ENCODE assay signal across 20 mouse cellular contexts in the genomic region with DNA sequence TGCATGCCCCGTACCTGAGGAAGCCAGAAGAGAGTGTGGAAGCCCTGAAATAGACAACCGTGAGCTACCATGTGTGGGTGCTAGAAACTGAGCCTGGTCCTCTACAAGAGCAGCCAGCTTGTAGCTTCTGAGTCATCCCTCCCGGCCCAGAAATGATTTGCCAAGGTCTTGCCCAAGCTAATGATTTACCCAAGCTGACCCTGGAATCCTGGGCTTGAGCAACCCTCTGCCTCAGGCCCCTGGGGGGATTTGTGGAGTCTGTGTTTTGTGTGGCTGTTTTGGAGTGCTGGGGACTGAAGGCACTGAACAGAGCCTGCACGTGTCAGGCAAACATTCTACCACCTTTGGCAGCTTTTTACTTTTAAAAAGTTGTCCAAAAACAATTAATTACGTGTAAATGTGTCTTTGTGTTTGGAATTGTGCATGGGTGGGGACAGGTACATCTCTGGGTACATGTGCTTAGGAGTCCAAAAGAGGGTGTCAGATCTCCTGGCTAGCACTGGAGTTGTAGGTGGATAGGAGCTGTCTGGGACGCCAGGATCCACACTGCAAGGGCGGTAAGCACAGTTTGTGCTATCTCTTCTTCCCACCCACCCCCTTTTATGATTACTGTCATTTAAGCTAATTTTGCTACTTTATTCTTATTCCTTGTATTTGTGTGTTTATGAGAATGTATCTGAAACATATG. TPM values are rescaled to one million over a fixed set of nuclear protein-coding genes. Genes with fewer than 3 reads are reported as not detected.
DNase-seq lines count a peak whose midpoint lies in the region; ATAC-seq lines count a peak whose summit lies in the region.
"Had no signal": no experiment of that assay in that cellular context is flagged by ENCODE, and none has a peak within 500 bp of the region (broad histone marks: within the 10 kb centered on the region; RNA-seq: fewer than 3 reads in every experiment).

No protein-coding gene starts in this region.

- no peaks in the 10 kb centered on the region for H3K9me3 ChIP-seq in intestine, embryonic 15.5 days
- H3K9me3 ChIP-seq in liver, embryonic 16.5 days (replicated peaks; ENCODE audit: control insufficient read depth, low read length): no peaks in the 10 kb centered on the region
- H3K9me3 ChIP-seq: embryonic facial prominence, embryonic 13.5 days; heart, embryonic 10.5 days; limb, embryonic 10.5 days; stomach, embryonic 15.5 days had no signal

- no peak overlapping the region for H3K27ac ChIP-seq in intestine, embryonic 15.5 days
- H3K27ac ChIP-seq in liver, embryonic 16.5 days (ENCODE audit: low read length): peak overlapping the region; percentile 66
- H3K27ac ChIP-seq: embryonic facial prominence, embryonic 13.5 days; heart, embryonic 10.5 days; limb, embryonic 10.5 days; stomach, embryonic 15.5 days had no signal

- H3K4me2 ChIP-seq in intestine, embryonic 15.5 days (replicated peaks): no peak overlapping the region
- H3K4me2 ChIP-seq in liver, embryonic 16.5 days (ENCODE audit: low read depth, low read length): 0 out of 2 replicates have a peak overlapping the region, but pooled peaks have one; percentile 9
- H3K4me2 ChIP-seq: embryonic facial prominence, embryonic 13.5 days; stomach, embryonic 15.5 days had no signal

- peak; percentile 42 for DNase-seq in layer of hippocampus, adult 9-11 months
- no peak for DNase-seq in layer of hippocampus, postnatal 25 days (ENCODE audit: extremely low spot score in 1 of 2, low spot score in 1 of 2)
- DNase-seq in kidney, postnatal 10 days: peak; percentile 66
- no peak for DNase-seq in ovary, adult 18-20 months (ENCODE audit: low spot score)
- no peak for DNase-seq in heart, adult 9 months (ENCODE audit: low spot score in 2 of 2)
- no peak for DNase-seq in cerebellum, adult 8-10 months
- DNase-seq: cerebellum, postnatal 10 days; heart, postnatal 4 days; lung, postnatal 4 days; right cerebral cortex, postnatal 25 days; thymus, postnatal 4 days had no signal

- H3K4me3 ChIP-seq in intestine, embryonic 15.5 days (replicated peaks): no peak overlapping the region
- no peak overlapping the region for H3K4me3 ChIP-seq in liver, embryonic 16.5 days (ENCODE audit: low read depth, low read length)
- H3K4me3 ChIP-seq: embryonic facial prominence, embryonic 13.5 days; heart, embryonic 10.5 days; limb, embryonic 10.5 days; stomach, embryonic 15.5 days had no signal

- WGBS in intestine, embryonic 15.5 days: 63% methylated on average over 7 of the region's 7 CpGs
- WGBS in liver, embryonic 16.5 days (ENCODE audit: insufficient replicate concordance): 51% methylated on average over 7 of the region's 7 CpGs

- H3K9ac ChIP-seq in intestine, embryonic 15.5 days: no peak overlapping the region
- H3K9ac ChIP-seq in liver, embryonic 16.5 days (ENCODE audit: low read depth, low read length): no peak overlapping the region
- H3K9ac ChIP-seq: embryonic facial prominence, embryonic 13.5 days; stomach, embryonic 15.5 days had no signal

- H3K27me3 ChIP-seq in intestine, embryonic 15.5 days (replicated peaks): no peaks in the 10 kb centered on the region
- no peaks in the 10 kb centered on the region for H3K27me3 ChIP-seq in liver, embryonic 16.5 days (ENCODE audit: control insufficient read depth, insufficient read depth, low read depth, low read length)
- H3K27me3 ChIP-seq: embryonic facial prominence, embryonic 13.5 days; stomach, embryonic 15.5 days had no signal

- H3K36me3 ChIP-seq in intestine, embryonic 15.5 days: no peaks in the 10 kb centered on the region
- no peaks in the 10 kb centered on the region for H3K36me3 ChIP-seq in liver, embryonic 16.5 days (ENCODE audit: control insufficient read depth, insufficient read depth)
- H3K36me3 ChIP-seq: embryonic facial prominence, embryonic 13.5 days; heart, embryonic 10.5 days; limb, embryonic 10.5 days; stomach, embryonic 15.5 days had no signal

- H3K4me1 ChIP-seq in intestine, embryonic 15.5 days (replicated peaks): 0 out of 2 replicates have a peak, but pooled peaks cover 7% of the 10 kb centered on the region
- no peaks in the 10 kb centered on the region for H3K4me1 ChIP-seq in liver, embryonic 16.5 days (ENCODE audit: control insufficient read depth, low read depth, low read length)

- ATAC-seq in intestine, embryonic 15.5 days: peak; percentile 76
- peak; percentile 79 for ATAC-seq in liver, embryonic 16.5 days (ENCODE audit: low read depth)

RNA-seq across cellular contexts. Expression of a gene that starts 1.4 kb away (rescaled TPM):
- 10 to 100 TPM; 15.6 to 18.6 TPM for total RNA-seq in layer of hippocampus, postnatal 25 days (2021)
- polyA plus RNA-seq in intestine, embryonic 15.5 days (2015; fragmentation: Nextera tagmentation; extraction: Ambion mirVana): 4.9 TPM in 2 replicates
- 4.1 and 4.7 TPM in 2 replicates for polyA plus RNA-seq in liver, embryonic 16.5 days (2015; fragmentation: Nextera tagmentation; extraction: Ambion mirVana)

RNA-seq across cellular contexts. Expression of a gene that starts 22.4 kb away (rescaled TPM):
- not detected for total RNA-seq in layer of hippocampus, postnatal 25 days (2021)
- polyA plus RNA-seq in intestine, embryonic 15.5 days (2015; fragmentation: Nextera tagmentation; extraction: Ambion mirVana): not detected in 2 replicates
- not detected in 2 replicates for polyA plus RNA-seq in liver, embryonic 16.5 days (2015; fragmentation: Nextera tagmentation; extraction: Ambion mirVana)
- total RNA-seq: heart, postnatal 4 days had no signal
- polyA plus RNA-seq: brain, embryonic 14.5 days; C2C12; embryonic facial prominence, embryonic 13.5 days; heart, embryonic 10.5 days; intestine, embryonic 14.5 days; limb, embryonic 10.5 days; stomach, embryonic 15.5 days had no signal

RNA-seq across cellular contexts. Expression of a gene that starts 22.5 kb away (rescaled TPM):
- 1 to 10 TPM in 1 of 2 experiments, under 1 TPM in 1; 0.94 to 1.2 TPM for total RNA-seq in layer of hippocampus, postnatal 25 days (2021)
- 0.13 and 0.16 TPM in 2 replicates for polyA plus RNA-seq in intestine, embryonic 15.5 days (2015; fragmentation: Nextera tagmentation; extraction: Ambion mirVana)
- polyA plus RNA-seq in liver, embryonic 16.5 days (2015; fragmentation: Nextera tagmentation; extraction: Ambion mirVana): not detected in 2 replicates
- total RNA-seq: heart, postnatal 4 days had no signal
- polyA plus RNA-seq: intestine, embryonic 14.5 days had no signal

RNA-seq across cellular contexts. Expression of a gene that starts 27.0 kb away (rescaled TPM):
- total RNA-seq in layer of hippocampus, postnatal 25 days (2021): 10 to 100 TPM; 19.8 to 25.3 TPM
- 24.4 and 24.8 TPM in 2 replicates for polyA plus RNA-seq in intestine, embryonic 15.5 days (2015; fragmentation: Nextera tagmentation; extraction: Ambion mirVana)
- polyA plus RNA-seq in liver, embryonic 16.5 days (2015; fragmentation: Nextera tagmentation; extraction: Ambion mirVana): 10.5 and 11.9 TPM in 2 replicates

RNA-seq across cellular contexts. Expression of a gene that starts 35.0 kb away (rescaled TPM):
- total RNA-seq in layer of hippocampus, postnatal 25 days (2021): 1 to 10 TPM; 1.6 to 2.0 TPM
- 25.7 and 26.3 TPM in 2 replicates for polyA plus RNA-seq in intestine, embryonic 15.5 days (2015; fragmentation: Nextera tagmentation; extraction: Ambion mirVana)
- polyA plus RNA-seq in liver, embryonic 16.5 days (2015; fragmentation: Nextera tagmentation; extraction: Ambion mirVana): 14.4 and 17.3 TPM in 2 replicates

Comparison
In these comparisons a context has a peak if more than half of its experiments do, and no peak if none do; other contexts are left out.
1. DNase-seq: peak in layer of hippocampus, adult 9-11 months (single experiment) and kidney, postnatal 10 days (single experiment); none in layer of hippocampus, postnatal 25 days (0 of 2), ovary, adult 18-20 months (single experiment), heart, adult 9 months (0 of 2) and cerebellum, adult 8-10 months (single experiment).